Mouse (Mus musculus) midbrain, postnatal 0 days (tissue): ENCODE measurements around the gene 4930518I15Rik. TPM values are rescaled to one million over a fixed set of nuclear protein-coding genes. Genes with fewer than 3 reads are reported as not detected.
"Not testable (repeated sequence)": the region's sequence is repeated elsewhere in the genome, so short reads cannot be mapped to it uniquely, and the experiment has no call there.

Source experiments
- ATAC-seq: fragments of 200-750 bp; cut with Nextera tagmentation; 2 replicates; pipeline ENCODE4 v1.8.0; 2017; ENCODE audit warnings: moderate number of reproducible peaks, mild to moderate bottlenecking, moderate TSS enrichment, moderate library complexity; ENCODE audit not compliant: low FRiP score
- DNase-seq: peaks from one replicate; pipeline ENCODE4 v3.0.0-alpha.2; 2015; ENCODE audit warnings: low spot score
- H3K27ac ChIP-seq: fragments of 300-500 bp; sonication (generic); 2 replicates; pipeline ENCODE4 v1.5.1; 2014; ENCODE audit warnings: low read depth, mild to moderate bottlenecking, low read length, mixed read lengths
- H3K27me3 ChIP-seq: fragments of 300-500 bp; sonication (generic); 2 replicates; pipeline ENCODE4 v1.6.1; 2014; ENCODE audit warnings: low read length, control low read depth, mixed read lengths; ENCODE audit not compliant: insufficient read depth
- H3K36me3 ChIP-seq: fragments of 300-500 bp; sonication (generic); 2 replicates; pipeline ENCODE4 v1.6.1; 2014; ENCODE audit warnings: low read length, control low read depth, mixed read lengths; ENCODE audit not compliant: insufficient read depth
- H3K4me1 ChIP-seq: fragments of 300-500 bp; sonication (generic); 2 replicates; pipeline ENCODE4 v1.6.1; 2014; ENCODE audit warnings: mild to moderate bottlenecking, control low read depth, antibody characterized with exemption, low read length, mixed read lengths; ENCODE audit not compliant: insufficient read depth
- H3K4me2 ChIP-seq: fragments of 300-500 bp; sonication (generic); 2 replicates; pipeline ENCODE4 v1.6.1; 2014; ENCODE audit warnings: low read depth, mild to moderate bottlenecking, low read length, mixed read lengths; ENCODE audit not compliant: poor library complexity, severe bottlenecking
- H3K4me3 ChIP-seq: fragments of 300-500 bp; sonication (generic); 2 replicates; pipeline ENCODE4 v1.5.1; 2014; ENCODE audit warnings: low read depth, mild to moderate bottlenecking, low read length, moderate library complexity
- H3K9ac ChIP-seq: fragments of 300-500 bp; sonication (generic); replicated peaks from 2 replicates; pipeline ENCODE4 v1.6.1; 2014; ENCODE audit warnings: mild to moderate bottlenecking, low read length, moderate library complexity, mixed read lengths; ENCODE audit not compliant: poor library complexity, severe bottlenecking
- H3K9me3 ChIP-seq: fragments of 300-500 bp; sonication (generic); 2 replicates; pipeline ENCODE4 v1.6.1; 2016; ENCODE audit warnings: low read length, control low read depth
- CTCF ChIP-seq: IDR thresholded peaks from 2 replicates; pipeline ENCODE4 v1.5.1; 2016; ENCODE audit warnings: antibody characterized with exemption, mild to moderate bottlenecking
- WGBS: fragments of 180-500 bp; shearing (Covaris S2); extraction: QIAGEN DNeasy Blood & Tissue Kit; methylation state at CpG from one replicate; pipeline ENCODE4 v1.1.7; 2014; 5-methylcytosine and 5-hydroxymethylcytosine counted together
- polyA plus RNA-seq: library from polyadenylated mRNA; unstranded; fragments of >200 nt; fragmentation: Nextera tagmentation; extraction: Ambion mirVana; gene quantifications from 2 replicates; pipeline ENCODE4 v1.2.1, GENCODE M21; 2015
- total RNA-seq: library from RNA; depleted of rRNA; stranded (reverse); fragments of >200 nt; gene quantifications from 2 replicates; pipeline ENCODE4 v1.2.3, GENCODE M21; 2014

The 4930518I15Rik gene
- total and polyA plus RNA-seq, 2 experiments from 2014 or later = 0.99 to 2.9 TPM

- peak overlapping the region; percentile 47; the same call in 1 of the 2 replicates for H3K27ac ChIP-seq
- no peaks in the 10 kb centered on the region for H3K9me3 ChIP-seq
- ATAC-seq (peak; percentile 25; the same call in 1 of the 2 replicates), DNase-seq (peak; percentile 15)
- no peak for TF ChIP-seq CTCF
- peak overlapping the region; percentile 48 for H3K9ac ChIP-seq
- H3K27me3 ChIP-seq = peaks cover 22% of the 10 kb centered on the region
- peak overlapping the region; percentile 100 for H3K4me2 ChIP-seq
- H3K4me3 ChIP-seq = peak overlapping the region; percentile 57
- WGBS = under 1% methylated on average over 54 of the region's 79 CpGs
- peaks cover 7% of the 10 kb centered on the region; the same call in 1 of the 2 replicates for H3K4me1 ChIP-seq
- H3K36me3 ChIP-seq = no peaks in the 10 kb centered on the region
Measured at GRCm38 (mm10) chr2:156840301-156841027, 17.3 kb downstream of the 4930518I15Rik start.

- 7% methylated on average over 37 of the region's 61 CpGs for WGBS
- Histone ChIP-seq H3K27me3 (peaks cover 22% of the 10 kb centered on the region), H3K36me3 (no peaks in the 10 kb centered on the region), H3K9me3 (no peaks in the 10 kb centered on the region), H3K4me1 (peaks cover 7% of the 10 kb centered on the region; the same call in 1 of the 2 replicates), H3K4me2 (peak within 1 kb of the TSS; percentile 100), H3K9ac (peak within 1 kb of the TSS; percentile 48), H3K27ac (peak within 1 kb of the TSS; percentile 47; the same call in 1 of the 2 replicates), H3K4me3 (peak within 1 kb of the TSS; percentile 57)
- TF ChIP-seq CTCF = no peak
- DNase-seq (peak; percentile 80), ATAC-seq (peak; percentile 52)
Measured at GRCm38 (mm10) chr2:156839319-156840191, 18.2 kb downstream of the 4930518I15Rik start, which contains the start of gene Tgif2. TSS of gene Tgif2 (plus strand) at chr2:156840007.

GRCm38 (mm10) chr2:156838839-156839238, 18.9 kb downstream of the 4930518I15Rik start:
- DNase-seq (no peak), ATAC-seq (no peak)
- Histone ChIP-seq H3K27me3 (peaks cover 22% of the 10 kb centered on the region), H3K4me1 (peaks cover 7% of the 10 kb centered on the region; the same call in 1 of the 2 replicates), H3K4me2 (no peak overlapping the region), H3K36me3 (no peaks in the 10 kb centered on the region), H3K9ac (no peak overlapping the region), H3K27ac (no peak overlapping the region), H3K4me3 (no peak overlapping the region), H3K9me3 (no peaks in the 10 kb centered on the region)
- no peak for TF ChIP-seq CTCF
- WGBS = 70% methylated on average over 6 of the region's 6 CpGs

- H3K27me3 ChIP-seq = no peaks in the 10 kb centered on the region
- DNase-seq (no peak), ATAC-seq (no peak)
- no peak overlapping the region for H3K9ac ChIP-seq
- no peaks in the 10 kb centered on the region for H3K4me1 ChIP-seq
- 98% methylated on average over 11 of the region's 11 CpGs for WGBS
- H3K9me3 ChIP-seq = peaks cover 11% of the 10 kb centered on the region; the same call in 1 of the 2 replicates
- no peak for TF ChIP-seq CTCF
- H3K27ac ChIP-seq = no peak overlapping the region
- H3K4me2 ChIP-seq = no peak overlapping the region
- no peaks in the 10 kb centered on the region for H3K36me3 ChIP-seq
- no peak overlapping the region for H3K4me3 ChIP-seq
Measured at GRCm38 (mm10) chr2:156834336-156834735, 23.4 kb downstream of the 4930518I15Rik start.

GRCm38 (mm10) chr2:156825128-156825527, 32.6 kb downstream of the 4930518I15Rik start:
- not testable (repeated sequence) for DNase-seq, H3K9me3 ChIP-seq

More at GRCm38 (mm10) chr2:156825128-156825527, 32.6 kb downstream of the 4930518I15Rik start:
- H3K27me3 ChIP-seq, H3K9ac ChIP-seq, H3K4me2 ChIP-seq, H3K36me3 ChIP-seq, H3K4me1 ChIP-seq, H3K27ac ChIP-seq, ATAC-seq, H3K4me3 ChIP-seq: not testable (repeated sequence)
- 88% methylated on average over 6 of the region's 6 CpGs for WGBS
- TF ChIP-seq CTCF = peak; percentile 10; the same call in 1 of the 2 replicates
